Mouse (Mus musculus): Measurements from ENCODE around the gene Phf14. TPM values are rescaled to one million over a fixed set of nuclear protein-coding genes. Genes with fewer than 3 reads are reported as not detected.
"Not testable (repeated sequence)": the region's sequence is repeated elsewhere in the genome, so short reads cannot be mapped to it uniquely, and the experiment has no call there.

Phf14 gene
- polyA plus RNA-seq, 1 experiment from 2014 or later: 38.5 TPM

- Histone ChIP-seq H3K27me3 (replicated peaks; ENCODE audit: control insufficient read depth, insufficient read depth, low read length) (no peaks in the 10 kb centered on the region), H3K4me1 (ENCODE audit: control insufficient read depth, insufficient read depth, low read length) (no peaks in the 10 kb centered on the region), H3K9ac (ENCODE audit: low read depth, low read length) (no peak overlapping the region), H3K4me2 (ENCODE audit: low read depth, low read length) (no peak overlapping the region), H3K9me3 (ENCODE audit: control insufficient read depth, low read length) (no peaks in the 10 kb centered on the region), H3K36me3 (ENCODE audit: control insufficient read depth, insufficient read depth, low read length) (no peaks in the 10 kb centered on the region), H3K27ac (ENCODE audit: low read length) (no peak overlapping the region), H3K4me3 (ENCODE audit: low read length) (no peak overlapping the region)
- WGBS: 58% methylated on average over 4 of the region's 4 CpGs
- ATAC-seq: no peak
These were observed 189.5 kb downstream of the Phf14 start for GRCm38 (mm10) chr6:12097125-12097524.

- ATAC-seq: no peak
- 47% methylated on average over 4 of the region's 4 CpGs for WGBS
- H3K4me2 ChIP-seq (ENCODE audit: low read depth, low read length): no peak overlapping the region
- H3K4me3 ChIP-seq (ENCODE audit: low read length): no peak overlapping the region
- H3K36me3 ChIP-seq (ENCODE audit: control insufficient read depth, insufficient read depth, low read length): no peaks in the 10 kb centered on the region
- no peaks in the 10 kb centered on the region for H3K27me3 ChIP-seq (replicated peaks; ENCODE audit: control insufficient read depth, insufficient read depth, low read length)
- H3K9ac ChIP-seq (ENCODE audit: low read depth, low read length): no peak overlapping the region
- H3K4me1 ChIP-seq (ENCODE audit: control insufficient read depth, insufficient read depth, low read length): no peaks in the 10 kb centered on the region
- no peaks in the 10 kb centered on the region for H3K9me3 ChIP-seq (ENCODE audit: control insufficient read depth, low read length)
- no peak overlapping the region for H3K27ac ChIP-seq (ENCODE audit: low read length)
These were observed 197.5 kb downstream of the Phf14 start for GRCm38 (mm10) chr6:12105144-12105543.

- no peaks in the 10 kb centered on the region for H3K4me1 ChIP-seq (ENCODE audit: control insufficient read depth, insufficient read depth, low read length)
- WGBS: 51% methylated on average over 10 of the region's 10 CpGs
- 0 out of 2 replicates have a peak overlapping the region, but pooled peaks have one; percentile 9 for H3K4me2 ChIP-seq (ENCODE audit: low read depth, low read length)
- no peaks in the 10 kb centered on the region for H3K27me3 ChIP-seq (replicated peaks; ENCODE audit: control insufficient read depth, insufficient read depth, low read length)
- no peaks in the 10 kb centered on the region for H3K9me3 ChIP-seq (ENCODE audit: control insufficient read depth, low read length)
- ATAC-seq: no peak
- no peak overlapping the region for H3K9ac ChIP-seq (ENCODE audit: low read depth, low read length)
- H3K4me3 ChIP-seq (ENCODE audit: low read length): no peak overlapping the region
- no peak overlapping the region for H3K27ac ChIP-seq (ENCODE audit: low read length)
- H3K36me3 ChIP-seq (ENCODE audit: control insufficient read depth, insufficient read depth, low read length): no peaks in the 10 kb centered on the region
These were observed 199.7 kb downstream of the Phf14 start for GRCm38 (mm10) chr6:12107326-12107725.

- no peak overlapping the region for H3K4me2 ChIP-seq (ENCODE audit: low read depth, low read length)
- H3K9me3 ChIP-seq (ENCODE audit: control insufficient read depth, low read length): no peaks in the 10 kb centered on the region
- H3K36me3 ChIP-seq (ENCODE audit: control insufficient read depth, insufficient read depth, low read length): no peaks in the 10 kb centered on the region
- no peak for ATAC-seq
- no peak overlapping the region for H3K9ac ChIP-seq (ENCODE audit: low read depth, low read length)
- no peak overlapping the region for H3K4me3 ChIP-seq (ENCODE audit: low read length)
- no peak overlapping the region for H3K27ac ChIP-seq (ENCODE audit: low read length)
- WGBS: 18% methylated on average over 8 of the region's 8 CpGs
- H3K27me3 ChIP-seq (replicated peaks; ENCODE audit: control insufficient read depth, insufficient read depth, low read length): no peaks in the 10 kb centered on the region
- no peaks in the 10 kb centered on the region for H3K4me1 ChIP-seq (ENCODE audit: control insufficient read depth, insufficient read depth, low read length)
These were observed 200.2 kb downstream of the Phf14 start for GRCm38 (mm10) chr6:12107786-12108185.

GRCm38 (mm10) chr6:12116926-12117818 is 209.6 kb downstream of the Phf14 start:
- ATAC-seq: no peak
- H3K27ac ChIP-seq (ENCODE audit: low read length): no peak overlapping the region
- no peak overlapping the region for H3K9ac ChIP-seq (ENCODE audit: low read depth, low read length)
- no peak overlapping the region for H3K4me3 ChIP-seq (ENCODE audit: low read length)
- no peaks in the 10 kb centered on the region for H3K9me3 ChIP-seq (ENCODE audit: control insufficient read depth, low read length)
- H3K4me2 ChIP-seq (ENCODE audit: low read depth, low read length): no peak overlapping the region
- H3K27me3 ChIP-seq (replicated peaks; ENCODE audit: control insufficient read depth, insufficient read depth, low read length): no peaks in the 10 kb centered on the region
- 53% methylated on average over 11 of the region's 11 CpGs for WGBS
- H3K36me3 ChIP-seq (ENCODE audit: control insufficient read depth, insufficient read depth, low read length): no peaks in the 10 kb centered on the region
- H3K4me1 ChIP-seq (ENCODE audit: control insufficient read depth, insufficient read depth, low read length): no peaks in the 10 kb centered on the region

GRCm38 (mm10) chr6:12117819-12118570 is 210.4 kb downstream of the Phf14 start:
- peak; percentile 48; the same call in 1 of the 2 replicates for ATAC-seq
- 35% methylated on average over 9 of the region's 9 CpGs for WGBS
- H3K9me3 ChIP-seq (ENCODE audit: control insufficient read depth, low read length): no peaks in the 10 kb centered on the region
- no peaks in the 10 kb centered on the region for H3K4me1 ChIP-seq (ENCODE audit: control insufficient read depth, insufficient read depth, low read length)
- no peaks in the 10 kb centered on the region for H3K36me3 ChIP-seq (ENCODE audit: control insufficient read depth, insufficient read depth, low read length)
- H3K4me2 ChIP-seq (ENCODE audit: low read depth, low read length): no peak overlapping the region
- no peak overlapping the region for H3K27ac ChIP-seq (ENCODE audit: low read length)
- H3K4me3 ChIP-seq (ENCODE audit: low read length): no peak overlapping the region
- no peaks in the 10 kb centered on the region for H3K27me3 ChIP-seq (replicated peaks; ENCODE audit: control insufficient read depth, insufficient read depth, low read length)
- no peak overlapping the region for H3K9ac ChIP-seq (ENCODE audit: low read depth, low read length)

GRCm38 (mm10) chr6:12122759-12123158 is 215.2 kb downstream of the Phf14 start:
- no peak overlapping the region for H3K4me2 ChIP-seq (ENCODE audit: low read depth, low read length)
- no peak overlapping the region for H3K27ac ChIP-seq (ENCODE audit: low read length)
- H3K9ac ChIP-seq (ENCODE audit: low read depth, low read length): no peak overlapping the region
- H3K9me3 ChIP-seq (ENCODE audit: control insufficient read depth, low read length): no peaks in the 10 kb centered on the region
- ATAC-seq: no peak
- H3K4me1 ChIP-seq (ENCODE audit: control insufficient read depth, insufficient read depth, low read length): no peaks in the 10 kb centered on the region
- no peak overlapping the region for H3K4me3 ChIP-seq (ENCODE audit: low read length)
- H3K27me3 ChIP-seq (replicated peaks; ENCODE audit: control insufficient read depth, insufficient read depth, low read length): no peaks in the 10 kb centered on the region
- H3K36me3 ChIP-seq (ENCODE audit: control insufficient read depth, insufficient read depth, low read length): no peaks in the 10 kb centered on the region

GRCm38 (mm10) chr6:12125031-12125803 is 217.6 kb downstream of the Phf14 start:
- WGBS: 37% methylated on average over 17 of the region's 17 CpGs

GRCm38 (mm10) chr6:12126601-12127000 is 219.0 kb downstream of the Phf14 start:
- H3K4me3 ChIP-seq (ENCODE audit: low read length); H3K4me1 ChIP-seq (ENCODE audit: control insufficient read depth, insufficient read depth, low read length); H3K36me3 ChIP-seq (ENCODE audit: control insufficient read depth, insufficient read depth, low read length); H3K4me2 ChIP-seq (ENCODE audit: low read depth, low read length); H3K9ac ChIP-seq (ENCODE audit: low read depth, low read length); H3K27ac ChIP-seq (ENCODE audit: low read length); H3K27me3 ChIP-seq (replicated peaks; ENCODE audit: control insufficient read depth, insufficient read depth, low read length); H3K9me3 ChIP-seq (ENCODE audit: control insufficient read depth, low read length): not testable (repeated sequence)
- 55% methylated on average over 7 of the region's 7 CpGs for WGBS
- peak; percentile 47 for ATAC-seq

More at GRCm38 (mm10) chr6:12125031-12125803, 217.6 kb downstream of the Phf14 start:
- Histone ChIP-seq H3K4me3 (ENCODE audit: low read length) (no peak overlapping the region), H3K9me3 (ENCODE audit: control insufficient read depth, low read length) (no peaks in the 10 kb centered on the region), H3K9ac (ENCODE audit: low read depth, low read length) (no peak overlapping the region), H3K27ac (ENCODE audit: low read length) (no peak overlapping the region), H3K4me1 (ENCODE audit: control insufficient read depth, insufficient read depth, low read length) (no peaks in the 10 kb centered on the region), H3K27me3 (replicated peaks; ENCODE audit: control insufficient read depth, insufficient read depth, low read length) (no peaks in the 10 kb centered on the region), H3K36me3 (ENCODE audit: control insufficient read depth, insufficient read depth, low read length) (no peaks in the 10 kb centered on the region), H3K4me2 (ENCODE audit: low read depth, low read length) (peak overlapping the region; percentile 16; the same call in 1 of the 2 replicates)
- peak; percentile 87 for ATAC-seq
